In genomic region chr1:163657766-163658534, GRCm38 (mm10) we compare ENCODE assay signal across 20 mouse cellular contexts.
DNase-seq lines count a peak whose midpoint lies in the region; ATAC-seq and TF ChIP-seq lines count a peak whose summit lies in the region.
"Had no signal": no experiment of that assay in that cellular context is flagged by ENCODE, and none has a peak within 500 bp of the region (broad histone marks: within the 10 kb centered on the region; RNA-seq: fewer than 3 reads in every experiment).

No protein-coding gene starts in this region.

- WGBS in embryonic facial prominence, embryonic 13.5 days = 23% methylated on average over 7 of the region's 7 CpGs
- 23% methylated on average over 7 of the region's 7 CpGs for WGBS in limb, embryonic 12.5 days

- no peak for TF ChIP-seq POLR2A in MEL (IDR thresholded peaks at IDR 0.05; ENCODE audit: control insufficient read depth in 1 of 2, insufficient read depth in 1 of 2, low read depth in 1 of 2, low read length in 2 of 2, poor library complexity in 1 of 2)

- TF ChIP-seq EP300 in MEL (IDR thresholded peaks at IDR 0.05; ENCODE audit: low read depth in 1 of 2, low read length in 2 of 2) = no peak

- no peak for TF ChIP-seq CTCF in MEL (IDR thresholded peaks at IDR 0.05 in 2 of 3, conservative IDR thresholded peaks at IDR 0.05 in 1 of 3; ENCODE audit: control insufficient read depth in 1 of 3, insufficient read depth in 1 of 3, low read depth in 2 of 3, low read length in 3 of 3, poor library complexity in 1 of 3, severe bottlenecking in 1 of 3)

- no peak for ATAC-seq in embryonic facial prominence, embryonic 13.5 days (ENCODE audit: insufficient number of reproducible peaks, insufficient read depth, low FRiP score, low TSS enrichment, low read depth)
- peak; percentile 81 for ATAC-seq in limb, embryonic 12.5 days (ENCODE audit: insufficient number of reproducible peaks, insufficient read depth, low FRiP score, low TSS enrichment, low read depth)
- ATAC-seq: CD4-positive, CD25-positive, alpha-beta regulatory T cell, adult 4 months; intestine, embryonic 16.5 days had no signal

- H3K9ac ChIP-seq in MEL (ENCODE audit: control insufficient read depth, low read depth, low read length, poor library complexity, severe bottlenecking) = no peak overlapping the region
- H3K9ac ChIP-seq in embryonic facial prominence, embryonic 13.5 days = no peak overlapping the region
- no peak overlapping the region for H3K9ac ChIP-seq in limb, embryonic 12.5 days (replicated peaks)
- H3K9ac ChIP-seq: hindbrain, embryonic 15.5 days had no signal

- H3K36me3 ChIP-seq in MEL (ENCODE audit: control insufficient read depth in 1 of 2, insufficient read depth in 2 of 2, low read length in 2 of 2) = no peaks in the 10 kb centered on the region
- no peaks in the 10 kb centered on the region for H3K36me3 ChIP-seq in embryonic facial prominence, embryonic 13.5 days
- H3K36me3 ChIP-seq in limb, embryonic 12.5 days = no peaks in the 10 kb centered on the region
- H3K36me3 ChIP-seq: hindbrain, embryonic 15.5 days had no signal

- no peak overlapping the region for H3K27ac ChIP-seq in MEL (ENCODE audit: control insufficient read depth, low read depth, low read length)
- peak overlapping the region; percentile 74 for H3K27ac ChIP-seq in embryonic facial prominence, embryonic 13.5 days
- H3K27ac ChIP-seq in limb, embryonic 12.5 days = peak overlapping the region; percentile 53; the same call in 1 of the 2 replicates
- H3K27ac ChIP-seq: hindbrain, embryonic 15.5 days had no signal

- no peak for TF ChIP-seq RAD21 in MEL (IDR thresholded peaks at IDR 0.05; ENCODE audit: low read depth, low read length)

- no peaks in the 10 kb centered on the region for H3K9me3 ChIP-seq in MEL (replicated peaks; ENCODE audit: insufficient read depth, low read length)
- no peaks in the 10 kb centered on the region for H3K9me3 ChIP-seq in embryonic facial prominence, embryonic 13.5 days
- H3K9me3 ChIP-seq in limb, embryonic 12.5 days = no peaks in the 10 kb centered on the region
- H3K9me3 ChIP-seq: hindbrain, embryonic 15.5 days; megakaryocyte, embryonic 14.5 days had no signal

- peak; percentile 52 for DNase-seq in 3T3-L1 (ENCODE audit: low read depth, low spot score)
- DNase-seq in MEL (ENCODE audit: low read depth, low spot score) = no peak
- no peak for DNase-seq in embryo, embryonic 10.5 days (ENCODE audit: low spot score)
- no peak for DNase-seq in layer of hippocampus, adult 8-10 months (ENCODE audit: low spot score in 2 of 2)
- DNase-seq in thymus, adult 18-20 months = no peak
- DNase-seq: cerebellum, adult 8-10 months; heart, adult 18-20 months; heart, postnatal 4 days; kidney, postnatal 4 days; lung, adult 2 months; midbrain, embryonic 14.5 days; retina, postnatal 1 day; thymus, postnatal 14 days had no signal

- H3K27me3 ChIP-seq in MEL (ENCODE audit: control insufficient read depth in 1 of 2, insufficient read depth in 2 of 2, low read length in 2 of 2) = no peaks in the 10 kb centered on the region
- no peaks in the 10 kb centered on the region for H3K27me3 ChIP-seq in embryonic facial prominence, embryonic 13.5 days
- no peaks in the 10 kb centered on the region for H3K27me3 ChIP-seq in limb, embryonic 12.5 days
- H3K27me3 ChIP-seq: hindbrain, embryonic 15.5 days; megakaryocyte, embryonic 14.5 days had no signal

- no peak overlapping the region for H3K4me2 ChIP-seq in embryonic facial prominence, embryonic 13.5 days
- no peak overlapping the region for H3K4me2 ChIP-seq in limb, embryonic 12.5 days
- H3K4me2 ChIP-seq: hindbrain, embryonic 15.5 days; liver, embryonic 11.5 days had no signal

- no peaks in the 10 kb centered on the region for H3K4me1 ChIP-seq in MEL (ENCODE audit: control insufficient read depth in 1 of 2, insufficient read depth in 2 of 2, low read length in 2 of 2)
- H3K4me1 ChIP-seq in embryonic facial prominence, embryonic 13.5 days = peaks cover 38% of the 10 kb centered on the region
- H3K4me1 ChIP-seq in limb, embryonic 12.5 days (replicated peaks) = peaks cover 38% of the 10 kb centered on the region
- H3K4me1 ChIP-seq: hindbrain, embryonic 15.5 days; megakaryocyte, embryonic 14.5 days had no signal

- no peak overlapping the region for H3K4me3 ChIP-seq in MEL (ENCODE audit: control insufficient read depth in 1 of 2, insufficient read depth in 1 of 2, low read depth in 2 of 2, low read length in 2 of 2)
- H3K4me3 ChIP-seq in embryonic facial prominence, embryonic 13.5 days = no peak overlapping the region
- no peak overlapping the region for H3K4me3 ChIP-seq in limb, embryonic 12.5 days (replicated peaks)
- H3K4me3 ChIP-seq: hindbrain, embryonic 15.5 days; megakaryocyte, embryonic 14.5 days had no signal

- no peaks in the 10 kb centered on the region for H3K79me2 ChIP-seq in MEL (ENCODE audit: control insufficient read depth, insufficient read depth, low read length, poor library complexity)

TF ChIP-seq in MEL, 35 proteins besides CTCF, POLR2A, EP300 and RAD21:
- TF ChIP-seq MAFK (IDR thresholded peaks at IDR 0.05; ENCODE audit: borderline replicate concordance, low read depth, low read length) = no peak
- TF ChIP-seq USF1 (IDR thresholded peaks at IDR 0.05; ENCODE audit: low read depth, low read length) = peak; percentile 23; the same call in 1 of the 2 replicates
TF ChIP-seq in MEL: peak in this region for 1.
